Mouse (Mus musculus) layer of hippocampus, postnatal 14 days (tissue): ENCODE data around the gene Mdk. TPM values are rescaled to one million over a fixed set of nuclear protein-coding genes. Genes with fewer than 3 reads are reported as not detected.

Experiments
- DNase-seq, 2 experiments: peaks; one replicate each; pipeline ENCODE4 v3.0.0; 2021 to 2022; ENCODE audit warnings: low spot score in 2 of 2, mixed read lengths in 1 of 2
- total RNA-seq, 2 experiments: library from RNA; stranded (reverse); gene quantifications; 2 replicates each; pipeline ENCODE4 v1.2.3; 2021

Gene Mdk
- total RNA-seq, 2 experiments from 2014 or later = 39.5 to 40.9 TPM

DNA sequence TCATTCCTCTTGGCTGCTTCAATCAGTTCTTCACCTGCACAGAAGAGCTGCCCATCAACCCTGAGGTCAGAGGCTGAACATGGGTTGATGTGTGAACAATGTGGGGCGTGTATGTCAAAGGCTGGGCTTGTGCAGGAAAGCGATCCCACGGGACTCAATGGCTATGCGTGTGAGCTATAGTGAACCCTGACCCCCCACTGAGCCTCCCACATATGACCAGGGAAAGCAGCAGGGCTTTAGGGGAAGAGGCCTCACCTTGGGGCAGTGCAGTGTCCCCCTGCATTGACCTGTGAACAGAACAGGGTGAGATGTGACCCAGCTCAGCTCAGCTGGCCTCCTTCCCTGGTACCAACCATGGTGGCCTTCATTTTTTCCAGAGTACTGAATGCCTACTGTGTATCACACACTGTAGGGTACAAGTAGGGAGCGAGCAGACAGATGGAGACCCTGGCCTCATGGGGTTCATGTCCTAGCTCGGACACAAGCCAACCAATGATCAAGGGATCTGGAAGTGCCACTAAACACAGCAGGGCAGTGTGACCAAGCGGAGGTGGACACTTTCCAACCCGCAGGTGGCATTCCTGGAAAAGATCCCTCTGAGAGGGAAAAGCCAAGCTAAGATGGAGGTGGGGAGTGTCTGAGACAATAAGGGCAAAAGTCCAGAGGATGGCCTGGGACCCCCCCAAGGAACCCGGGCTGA is 2.9 kb upstream of the Mdk start:
- no peak for DNase-seq

DNA sequence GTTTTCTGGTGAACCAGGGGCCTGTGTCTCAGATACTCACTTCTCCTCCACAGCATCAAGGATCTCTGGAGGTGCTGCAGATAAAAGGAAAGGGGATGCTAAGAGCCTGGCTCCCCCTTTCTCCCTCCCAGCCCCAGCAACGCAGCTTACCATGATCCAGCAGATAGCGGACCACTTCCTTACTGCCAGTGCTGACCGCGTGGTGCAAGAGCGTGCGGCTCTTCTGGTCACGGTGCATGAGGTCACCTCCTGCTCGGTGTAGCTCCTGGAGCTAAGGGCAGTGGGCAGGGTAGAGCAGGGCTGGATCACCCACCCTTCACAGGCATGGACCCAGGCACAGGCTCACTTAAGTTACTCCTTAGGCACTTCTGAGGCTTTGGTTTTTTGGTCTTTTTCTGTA is 1.9 kb upstream of the Mdk start:
- no peak for DNase-seq

DNA sequence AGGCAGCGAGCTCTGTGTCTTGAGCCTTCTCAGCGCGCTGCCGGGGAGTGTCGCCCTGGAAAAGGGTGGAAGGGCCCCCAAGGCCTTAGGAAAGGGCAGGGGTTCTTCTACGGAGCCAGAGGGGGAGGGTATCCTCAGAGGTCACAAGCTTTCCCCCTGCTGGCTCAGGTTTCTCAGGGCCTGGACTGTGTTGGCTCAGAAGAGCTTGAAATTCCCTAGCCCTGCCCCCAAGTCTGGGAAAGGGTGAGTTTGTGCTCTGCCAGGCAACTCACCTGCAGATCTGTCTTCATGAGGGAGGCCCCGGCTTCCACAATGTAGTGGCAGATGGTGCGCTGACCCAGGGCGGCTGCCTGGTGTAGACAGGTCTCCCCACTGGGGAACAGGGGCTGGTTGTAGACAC is 1.4 kb upstream of the Mdk start:
- no peak for DNase-seq

GRCm38 (mm10) chr2:91932737-91933350 is 747 bp upstream of the Mdk start:
- no peak for DNase-seq

DNA sequence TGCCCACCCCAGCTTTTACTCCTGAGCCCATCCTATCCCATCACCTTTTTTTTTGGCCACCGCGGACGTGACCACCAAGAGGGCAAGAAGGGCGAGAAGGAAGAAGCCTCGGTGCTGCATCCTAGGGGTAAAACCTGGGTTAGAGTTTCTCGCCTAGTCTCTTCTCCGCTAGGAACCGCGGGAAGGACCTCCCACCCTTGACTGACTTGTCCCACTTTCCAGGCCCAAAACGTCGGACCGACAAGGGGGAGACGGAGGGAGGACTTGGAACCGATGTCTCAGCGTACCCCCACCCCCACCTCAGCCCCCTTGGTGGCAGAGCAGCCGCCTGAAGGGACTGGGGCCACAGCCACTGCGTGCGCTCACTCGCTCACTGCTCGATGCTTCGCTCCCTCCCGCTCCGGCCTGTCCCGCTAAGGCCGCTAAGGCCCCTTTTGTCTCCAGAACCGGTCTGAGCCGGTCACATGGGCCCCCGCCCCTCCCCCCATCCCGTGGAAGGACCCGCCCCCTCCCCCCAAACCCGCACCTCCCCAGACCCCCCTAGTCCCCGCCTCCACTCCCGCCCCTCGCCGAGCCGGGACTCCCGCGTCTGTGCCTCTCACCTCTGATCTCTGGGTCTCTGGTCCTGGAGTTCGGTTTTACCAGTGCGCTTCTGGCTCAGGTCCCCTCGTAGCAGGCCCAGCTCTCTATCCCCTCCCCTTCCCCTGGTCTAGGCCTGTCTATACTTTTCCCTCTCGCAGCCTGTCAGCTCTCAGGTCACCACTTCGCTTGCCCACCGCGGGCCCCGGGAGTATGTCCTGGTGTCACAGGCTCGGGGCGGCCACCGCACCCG is 553 bp downstream of the Mdk start:
- DNase-seq = no peak

DNA sequence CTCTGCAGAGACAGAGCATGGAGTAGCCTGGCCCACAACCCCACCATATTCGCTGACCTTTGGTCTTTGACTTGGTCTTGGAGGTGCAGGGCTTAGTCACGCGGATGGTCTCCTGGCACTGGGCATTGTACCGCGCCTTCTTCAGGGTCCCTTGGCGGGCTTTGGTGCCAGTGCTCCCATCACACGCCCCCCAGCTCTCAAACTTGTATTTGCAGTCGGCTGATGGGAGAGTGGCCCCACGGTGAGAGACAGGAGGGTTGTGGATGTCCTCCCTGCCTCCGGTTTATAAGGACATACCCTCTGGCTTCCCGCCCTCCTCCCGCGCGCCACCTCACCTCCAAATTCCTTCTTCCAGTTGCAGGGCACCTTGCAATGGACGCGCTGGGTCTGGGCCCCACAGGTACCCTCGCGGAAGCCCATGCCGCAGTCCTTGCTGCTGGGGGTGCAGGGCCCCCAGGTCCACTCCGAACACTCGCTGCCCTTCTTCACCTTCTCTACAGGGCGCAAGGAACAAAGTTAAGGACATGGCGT is 1.3 kb downstream of the Mdk start:
- DNase-seq = no peak

DNA sequence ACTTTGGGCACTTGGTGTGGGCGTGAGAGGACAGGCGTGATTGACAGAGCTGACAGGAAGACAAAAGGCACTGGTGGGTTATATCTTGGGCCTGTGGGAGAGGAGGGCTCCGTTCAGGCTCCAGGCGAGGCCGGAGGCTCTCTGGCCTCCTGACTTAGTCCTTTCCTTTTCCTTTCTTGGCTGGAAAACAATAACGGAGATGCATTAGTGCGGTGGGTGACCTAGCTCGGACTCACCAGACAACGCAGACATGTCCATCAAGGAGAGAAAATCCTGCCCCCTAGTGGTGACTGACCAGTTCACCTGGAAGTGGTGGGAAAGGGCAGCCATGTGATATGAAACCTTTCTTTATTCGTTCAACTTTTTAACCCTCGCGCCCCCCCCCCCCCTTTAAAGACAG is 2.2 kb downstream of the Mdk start:
- DNase-seq = peak in 1 of 2 experiments; percentile 59

DNA sequence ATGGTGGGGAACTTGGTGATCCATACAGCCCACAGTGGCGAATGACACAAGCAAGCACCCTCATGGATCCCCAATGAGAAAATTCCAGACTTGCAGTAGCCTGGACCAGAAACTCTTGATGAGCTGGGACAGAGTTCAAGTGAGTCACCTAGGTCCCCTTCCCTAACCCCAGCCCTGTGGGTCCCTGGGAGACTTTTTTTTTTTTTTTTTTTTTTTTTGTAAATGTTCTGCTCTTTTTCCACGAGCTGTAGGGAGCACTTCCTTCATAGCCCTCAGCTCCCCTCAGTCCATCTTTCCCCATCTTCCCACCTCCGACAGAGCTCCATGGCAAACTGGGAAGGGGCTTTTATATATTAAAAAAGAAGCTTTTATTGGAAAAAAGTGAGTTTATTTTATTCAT is 2.6 kb downstream of the Mdk start:
- no peak for DNase-seq

- no peak for DNase-seq
These were observed 3.4 kb downstream of the Mdk start for GRCm38 (mm10) chr2:91928534-91929350.

DNA sequence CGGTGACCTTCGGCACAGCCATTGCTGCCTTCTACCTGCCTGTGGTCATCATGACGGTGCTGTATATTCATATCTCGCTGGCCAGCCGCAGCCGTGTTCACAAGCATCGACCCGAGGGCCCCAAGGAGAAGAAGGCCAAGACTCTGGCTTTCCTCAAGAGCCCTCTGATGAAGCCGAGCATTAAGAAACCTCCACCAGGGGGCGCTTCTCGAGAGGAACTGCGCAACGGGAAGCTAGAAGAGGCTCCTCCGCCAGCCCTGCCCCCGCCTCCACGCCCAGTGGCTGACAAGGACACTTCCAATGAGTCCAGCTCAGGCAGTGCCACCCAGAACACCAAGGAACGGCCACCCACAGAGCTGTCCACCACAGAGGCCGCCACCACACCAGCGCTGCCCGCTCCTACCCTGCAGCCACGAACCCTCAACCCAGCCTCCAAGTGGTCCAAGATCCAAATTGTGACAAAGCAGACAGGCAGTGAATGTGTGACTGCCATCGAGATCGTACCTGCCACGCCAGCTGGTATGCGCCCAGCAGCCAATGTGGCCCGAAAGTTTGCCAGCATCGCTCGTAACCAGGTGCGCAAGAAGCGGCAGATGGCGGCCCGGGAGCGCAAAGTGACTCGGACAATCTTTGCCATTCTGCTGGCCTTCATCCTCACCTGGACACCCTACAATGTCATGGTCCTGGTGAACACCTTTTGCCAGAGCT is 4.1 kb downstream of the Mdk start:
- DNase-seq = peak; percentile 69 to 80

DNA sequence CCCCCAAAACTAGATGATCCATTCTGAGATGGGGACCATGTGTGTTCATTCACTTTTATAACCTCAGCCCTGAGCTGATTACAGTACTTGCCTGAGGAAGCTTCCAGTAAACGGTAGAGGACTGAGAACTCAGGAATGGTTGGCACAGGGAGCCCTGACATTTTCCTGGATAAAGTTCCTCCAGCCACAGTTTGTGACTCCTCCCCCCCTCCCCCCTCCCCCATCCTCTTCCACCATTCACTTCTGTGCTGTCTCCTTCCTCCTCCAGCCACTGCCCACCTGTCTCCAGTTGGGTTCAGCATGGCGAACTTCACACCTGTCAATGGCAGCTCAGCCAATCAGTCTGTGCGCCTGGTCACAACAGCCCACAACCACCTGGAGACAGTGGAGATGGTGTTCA is 5.1 kb downstream of the Mdk start, which contains the start of gene Chrm4:
Chrm4 (plus strand) TSS at position 301 of the 400 bp plus-strand sequence.
- DNase-seq = no peak

GRCm38 (mm10) chr2:91925442-91925841 is 6.7 kb downstream of the Mdk start:
- DNase-seq = no peak

GRCm38 (mm10) chr2:91924726-91925125 is 7.4 kb downstream of the Mdk start:
- DNase-seq = no peak

DNA sequence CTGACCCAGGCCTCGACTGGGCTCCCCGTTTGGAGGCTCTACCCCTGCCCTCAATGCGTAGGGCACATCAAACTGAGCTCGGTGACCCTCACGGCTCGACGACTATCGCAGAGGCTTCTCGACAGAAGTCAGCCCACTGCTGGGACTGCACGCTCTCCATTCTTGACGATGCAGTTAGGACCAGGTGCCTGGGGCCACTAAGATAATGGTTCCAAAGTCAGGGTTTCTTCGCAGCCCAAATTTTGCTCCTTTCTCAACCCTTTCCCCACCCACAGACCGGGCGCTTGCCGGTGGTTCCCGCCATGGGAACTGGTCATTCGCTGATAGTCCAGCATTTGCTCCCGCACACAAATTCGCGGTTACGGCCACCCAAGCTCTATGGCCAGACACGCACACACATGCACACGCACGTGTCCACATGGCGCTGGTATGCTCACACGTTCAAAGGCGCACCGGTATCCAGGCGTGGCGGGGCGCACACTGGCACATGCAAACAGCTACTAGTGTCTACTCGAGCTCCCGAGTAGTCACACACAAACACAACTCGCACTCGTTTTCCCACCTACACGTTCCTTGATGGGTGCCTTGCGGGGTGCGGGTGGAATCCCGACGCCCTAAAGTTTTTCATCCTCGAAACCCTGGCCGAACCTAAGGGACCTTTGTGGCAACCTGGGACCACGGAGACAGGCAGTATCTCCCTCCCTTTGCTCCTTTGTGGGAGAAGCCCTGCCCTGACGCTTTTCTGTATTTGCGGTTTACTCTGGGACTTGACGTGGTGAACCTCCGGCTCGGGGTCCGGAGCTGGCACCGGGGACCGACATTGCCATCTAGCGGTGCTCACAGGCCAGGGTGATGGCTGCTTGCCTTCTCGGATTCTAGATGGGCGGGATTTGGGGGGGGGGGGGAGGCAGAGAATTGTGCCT is 8.4 kb downstream of the Mdk start:
- DNase-seq = peak; percentile 74 to 79

GRCm38 (mm10) chr2:91922586-91923414 is 9.3 kb downstream of the Mdk start:
- DNase-seq = no peak

GRCm38 (mm10) chr2:91921790-91922570 is 10.1 kb downstream of the Mdk start:
- peak; percentile 76 to 82 for DNase-seq

GRCm38 (mm10) chr2:91921181-91921789 is 10.8 kb downstream of the Mdk start:
- no peak for DNase-seq
